Mouse (Mus musculus) thymus, adult 2 months (tissue): ENCODE measurements around the gene Dip2c.

Experiments used
- CTCF ChIP-seq: fragments of 200-500 bp; IDR thresholded peaks from 2 replicates; pipeline ENCODE4 v1.5.1; 2012; ENCODE audit warnings: mild to moderate bottlenecking, control low read depth, low read length, moderate library complexity, borderline replicate concordance; ENCODE audit not compliant: control insufficient read depth, poor library complexity, insufficient read depth; ENCODE audit errors: extremely low read depth
- POLR2A ChIP-seq: fragments of 200-500 bp; IDR thresholded peaks from 2 replicates; pipeline ENCODE4 v1.6.1; 2012; ENCODE audit warnings: mild to moderate bottlenecking, low read length, control low read depth, moderate library complexity; ENCODE audit not compliant: control insufficient read depth, poor library complexity, insufficient read depth; ENCODE audit errors: extremely low read depth

- TF ChIP-seq CTCF: no peak
- no peak for TF ChIP-seq POLR2A
These were observed 36.6 kb downstream of the Dip2c start for GRCm38 (mm10) chr13:9312916-9313315.
